Mouse (Mus musculus): ENCODE data around the gene Foxp1.

DNA sequence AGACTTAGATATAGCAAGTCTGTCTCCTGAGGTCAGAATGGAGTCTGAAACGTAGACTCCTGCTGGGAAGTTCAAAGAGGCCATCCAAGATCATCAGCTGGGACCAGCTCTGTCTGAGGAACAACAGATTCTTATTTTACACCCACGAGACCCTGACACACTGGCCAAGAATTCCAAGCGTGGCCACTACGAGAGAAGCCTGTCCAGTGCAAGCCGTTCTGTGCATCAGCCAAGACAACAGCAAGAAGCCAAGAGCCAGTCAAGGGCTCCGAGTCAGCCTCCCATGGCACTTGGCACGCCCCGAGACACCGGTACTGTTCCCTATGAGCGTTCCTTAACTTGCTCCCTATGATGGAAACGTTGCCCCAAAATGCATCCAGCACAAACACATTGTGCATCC, 194.8 kb downstream of the Foxp1 start:
- TF ChIP-seq TAL1 (conservative IDR thresholded peaks at IDR 0.05; ENCODE audit: low read depth, low read length) (no peak), GATA1 (IDR thresholded peaks at IDR 0.05; ENCODE audit: borderline replicate concordance, low read length) (no peak), CTCF (IDR thresholded peaks at IDR 0.05; ENCODE audit: low read depth, low read length) (no peak), POLR2AphosphoS5 (IDR thresholded peaks at IDR 0.05; ENCODE audit: insufficient replicate concordance, low read depth, low read length) (no peak)

Measured in G1E (cell line).